Mouse (Mus musculus) urinary bladder, postnatal 4 days (tissue): ENCODE results near the gene Heg1.

Experiments used
- DNase-seq, 2 experiments: peaks; one replicate each; pipeline ENCODE4 v3.0.0; 2021 to 2022; ENCODE audit warnings: low spot score in 2 of 2

Gene Heg1

DNA sequence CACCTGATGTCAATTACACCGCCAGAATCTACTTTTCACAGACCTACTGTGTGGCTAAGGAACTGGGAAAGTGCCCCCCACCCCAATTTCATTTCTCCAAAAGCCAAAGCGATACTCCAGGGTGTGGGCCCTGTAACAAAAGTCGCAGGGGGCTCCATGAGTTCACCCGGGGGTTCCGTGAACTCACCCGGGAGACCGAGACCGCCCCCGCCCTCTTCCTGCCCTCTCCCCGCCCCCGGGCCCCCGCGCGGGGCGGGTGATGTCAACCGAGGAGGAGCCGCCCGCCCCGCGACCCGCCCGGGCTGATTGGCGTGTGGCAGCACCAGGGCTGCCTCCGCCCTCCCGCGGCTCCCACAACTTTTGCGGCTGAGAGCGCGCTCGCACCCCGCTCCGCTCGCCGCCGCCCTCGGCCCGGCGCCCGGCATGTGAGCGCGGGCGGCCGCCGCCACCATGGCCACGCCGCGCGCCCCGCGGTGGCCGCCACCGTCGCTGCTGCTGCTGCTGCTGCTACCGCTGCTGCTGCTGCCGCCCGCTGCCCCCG lies at the start of gene Heg1:
Gene Heg1, plus strand, starts transcription at position 209 of the 541 bp plus-strand sequence.
- peak; percentile 77 to 80 for DNase-seq

DNA sequence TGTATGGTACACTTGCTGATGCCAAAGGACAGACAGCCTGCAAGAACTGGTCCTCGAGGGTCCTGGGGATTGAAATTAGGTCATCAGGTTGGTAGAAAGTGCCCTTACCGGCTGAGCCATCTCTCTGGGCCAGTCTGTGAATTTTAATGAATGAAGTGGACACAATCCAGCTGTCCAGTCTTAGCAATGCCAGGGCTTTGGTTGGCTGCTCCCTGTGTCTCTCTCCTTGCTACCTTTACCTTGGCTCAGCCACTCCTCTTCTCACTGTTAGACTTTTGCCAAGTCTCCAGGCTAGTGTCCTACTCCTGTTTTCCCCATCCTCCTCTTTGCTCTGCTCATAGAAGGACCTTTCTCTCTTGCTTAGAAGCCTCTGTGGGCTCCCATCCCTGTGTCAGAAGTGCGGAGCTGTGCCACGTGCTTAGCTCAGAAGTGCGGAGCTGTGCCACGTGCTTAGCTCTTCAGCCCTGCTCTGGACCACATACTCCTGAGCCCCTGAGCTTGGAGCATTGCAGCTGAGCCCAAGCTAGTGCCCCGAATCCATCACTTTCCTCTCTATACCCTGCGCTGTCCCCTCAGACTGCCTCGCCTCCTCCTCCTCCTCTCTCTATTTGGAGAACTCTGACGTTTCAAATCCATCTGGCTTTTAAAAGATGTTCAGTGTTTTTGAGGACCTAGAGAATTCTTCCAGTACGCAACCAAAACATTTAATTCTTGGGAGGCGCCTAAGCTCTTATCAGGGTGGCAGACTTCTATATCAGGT lies 48.2 kb upstream of the Heg1 start:
- DNase-seq, result no peak

GRCm38 (mm10) chr16:33641779-33642178 lies 42.4 kb upstream of the Heg1 start:
- no peak for DNase-seq

DNA sequence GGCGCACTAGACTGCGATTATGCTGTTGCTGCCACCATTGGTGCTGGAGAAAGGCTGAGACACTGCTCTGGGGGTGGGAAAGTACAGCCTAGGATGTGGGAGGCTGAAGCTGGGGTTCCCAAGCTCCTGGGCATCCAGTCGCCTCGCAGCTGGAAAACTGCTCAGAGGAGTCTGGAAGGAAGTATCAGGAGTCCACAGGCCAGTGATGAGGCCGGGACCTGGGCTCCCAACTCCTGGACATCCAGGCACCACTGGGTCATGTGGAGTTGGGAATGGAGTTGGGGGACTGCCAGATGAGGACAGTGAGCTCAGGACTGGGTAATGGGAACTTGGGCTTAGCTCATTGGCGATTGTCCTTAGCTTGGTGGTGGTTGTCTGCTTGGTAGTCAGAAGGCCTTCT lies 31.1 kb upstream of the Heg1 start:
- DNase-seq, result no peak

- DNase-seq, result no peak
Observed at GRCm38 (mm10) chr16:33655443-33655842, 28.7 kb upstream of the Heg1 start.

DNA sequence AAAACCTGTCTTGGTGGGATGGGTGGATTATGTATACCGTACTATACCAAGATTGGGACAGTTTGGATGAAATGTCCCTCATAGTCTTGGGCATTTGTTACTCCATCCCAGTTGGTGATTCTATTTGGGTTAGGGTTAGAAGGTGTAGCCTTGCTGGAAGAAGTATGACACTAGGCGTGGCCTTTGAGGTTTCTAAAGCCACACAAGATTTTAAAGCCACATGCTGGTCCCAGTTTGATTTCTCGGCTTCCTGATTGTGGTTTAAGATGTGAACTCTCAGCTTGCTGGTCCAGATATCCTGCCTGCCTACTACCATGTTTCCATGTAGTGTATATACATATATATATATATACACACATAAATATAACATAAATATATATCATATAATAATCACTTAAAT lies 27.0 kb upstream of the Heg1 start:
- DNase-seq, result no peak

DNA sequence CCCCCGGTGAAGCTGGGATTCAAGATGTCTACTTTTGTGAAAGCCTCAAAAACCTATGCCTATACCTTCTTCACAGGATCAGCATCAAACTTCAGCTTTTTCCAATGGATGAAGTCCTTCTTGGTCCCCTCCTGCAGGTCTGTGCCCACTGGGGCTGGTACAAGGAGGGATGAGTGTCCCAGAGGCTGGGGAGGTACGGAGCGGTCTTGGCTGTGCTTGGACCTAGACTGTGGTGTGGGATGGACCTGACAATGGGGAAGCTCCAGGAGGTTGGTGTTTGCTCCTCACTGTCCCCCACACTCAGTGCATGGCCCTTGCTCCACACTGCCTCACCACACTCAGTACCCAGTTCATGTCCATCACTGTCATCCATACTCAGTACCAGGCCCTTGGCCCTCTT lies 26.0 kb upstream of the Heg1 start:
- no peak for DNase-seq

- DNase-seq, result no peak
Observed at GRCm38 (mm10) chr16:33659521-33659920, 24.6 kb upstream of the Heg1 start.

DNA sequence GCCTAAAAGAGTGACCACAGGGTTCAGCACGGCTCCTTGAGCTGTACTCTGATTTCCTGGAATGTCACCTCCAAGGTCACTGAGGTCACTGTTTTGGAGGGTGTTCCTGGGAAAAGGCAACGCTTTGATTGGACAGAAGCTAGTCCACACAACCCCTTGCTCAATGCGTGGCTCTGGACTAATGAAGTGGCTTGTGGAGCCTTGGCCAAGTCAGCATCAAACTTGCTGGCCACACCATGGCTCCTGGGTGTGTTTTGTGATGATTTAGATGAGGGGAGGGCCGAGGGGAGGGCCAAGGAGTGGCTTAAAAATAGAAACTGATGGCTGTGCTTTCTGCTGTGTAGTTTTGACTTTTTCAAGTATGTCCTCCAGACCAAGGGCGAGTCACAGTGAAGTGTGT lies 24.0 kb upstream of the Heg1 start:
- peak in 1 of 2 experiments; percentile 43 for DNase-seq

DNA sequence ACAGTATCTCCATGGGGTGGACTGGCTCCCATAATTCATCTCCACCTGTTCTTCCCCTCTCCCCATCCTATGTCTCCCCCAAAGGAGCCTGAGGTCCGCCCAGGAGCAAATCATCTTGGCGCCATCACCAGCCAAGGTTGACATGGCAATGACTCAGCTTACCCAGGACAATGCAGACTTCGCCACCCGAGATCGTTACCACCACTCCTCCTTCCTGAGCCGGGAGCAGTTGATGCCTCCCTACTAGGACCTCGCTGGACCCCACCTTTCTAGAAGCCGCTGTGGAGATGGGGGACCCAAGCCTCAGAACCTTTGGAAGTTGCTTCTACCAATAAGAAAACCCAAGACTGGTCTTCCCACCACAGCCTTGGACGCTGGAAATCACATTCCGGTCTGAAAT lies 21.3 kb upstream of the Heg1 start:
- DNase-seq, result peak in 1 of 2 experiments; percentile 57

DNA sequence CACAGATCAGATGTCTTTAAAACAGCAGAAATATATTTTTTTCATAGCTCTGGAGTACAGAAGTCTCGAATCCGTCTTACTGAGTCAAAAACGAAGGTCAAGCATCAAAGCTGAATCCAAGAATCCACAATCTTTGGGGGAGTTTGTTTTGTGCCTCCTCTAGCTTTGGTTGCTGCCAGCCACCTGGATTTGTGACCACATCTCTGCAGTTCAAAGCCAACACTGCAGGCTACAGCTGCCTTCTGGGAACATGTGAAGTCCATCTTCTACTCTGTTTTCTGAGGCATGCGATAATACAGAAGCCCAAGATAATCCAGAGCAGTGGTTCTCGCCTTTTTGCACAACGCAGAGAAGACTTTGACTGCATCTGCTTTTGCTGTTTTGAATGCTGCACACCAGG lies 17.9 kb upstream of the Heg1 start:
- peak in 1 of 2 experiments; percentile 52 for DNase-seq

DNA sequence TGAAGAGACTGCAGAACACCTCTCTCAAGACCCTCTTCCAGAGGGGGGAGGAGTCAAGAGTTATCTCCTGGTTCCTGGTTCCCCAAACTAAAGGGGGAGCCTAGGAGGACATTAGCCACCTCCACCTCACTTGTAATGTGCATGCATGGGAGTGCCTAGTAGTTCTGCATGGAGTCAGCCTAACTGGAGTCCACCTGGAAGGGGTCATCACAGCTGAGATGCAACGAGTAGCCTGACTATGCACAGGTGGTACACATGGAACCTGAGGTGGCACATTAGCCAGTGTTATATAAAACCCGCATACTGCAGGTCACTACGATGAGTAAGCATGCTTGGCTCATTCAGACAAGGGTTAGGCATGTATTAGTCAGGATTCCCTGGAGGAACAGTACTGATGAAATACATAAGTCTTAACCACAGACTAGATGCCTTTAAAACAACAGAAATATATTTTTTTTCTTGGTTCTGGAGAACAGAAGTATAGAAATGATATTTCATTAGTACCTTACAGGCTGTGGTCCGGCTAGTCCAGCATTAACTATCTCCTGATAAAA lies 17.1 kb upstream of the Heg1 start:
- DNase-seq, result peak in 1 of 2 experiments; percentile 44

- no peak for DNase-seq
Observed at GRCm38 (mm10) chr16:33668448-33668847, 15.7 kb upstream of the Heg1 start.

DNA sequence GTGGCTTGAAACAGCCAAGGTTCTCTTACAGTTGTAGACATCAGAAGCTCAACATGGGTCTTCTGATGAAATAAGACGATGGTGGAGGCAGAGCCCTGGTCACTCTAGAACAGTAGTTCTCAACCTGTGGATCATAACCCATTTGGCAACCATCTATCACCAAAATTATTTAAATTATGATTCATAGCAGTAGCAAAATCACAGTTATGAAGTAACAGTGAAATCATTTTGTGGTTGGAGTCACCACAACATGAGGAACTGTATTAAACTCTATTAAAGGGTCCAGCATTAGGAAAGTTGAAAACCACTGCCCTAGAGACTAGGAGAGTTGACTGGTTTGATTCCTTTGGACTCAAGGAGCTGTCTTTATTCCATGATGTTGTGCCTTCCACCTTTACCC lies 15.1 kb upstream of the Heg1 start:
- no peak for DNase-seq

DNA sequence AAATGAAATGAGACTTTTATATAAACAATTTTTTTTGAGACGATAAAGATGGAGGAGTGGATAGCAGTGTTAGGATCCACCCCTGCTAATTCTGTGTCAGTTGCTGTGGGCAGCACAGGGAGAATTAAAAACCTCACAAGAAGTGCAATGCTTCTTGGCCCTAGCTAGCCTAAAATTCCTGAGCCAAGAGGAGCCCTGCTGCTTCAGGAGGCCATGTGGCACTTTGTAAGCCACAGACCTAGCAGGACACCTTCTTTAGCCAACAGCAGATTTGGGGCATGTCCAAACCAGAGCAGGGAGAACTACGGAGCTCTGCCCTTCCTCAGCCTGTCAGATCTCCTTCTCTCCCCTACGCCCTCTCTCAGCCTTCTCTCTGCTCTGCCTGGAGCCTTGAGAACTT lies 13.8 kb upstream of the Heg1 start:
- DNase-seq, result no peak

- peak in 1 of 2 experiments; percentile 19 for DNase-seq
Observed at GRCm38 (mm10) chr16:33670933-33671332, 13.2 kb upstream of the Heg1 start.

DNA sequence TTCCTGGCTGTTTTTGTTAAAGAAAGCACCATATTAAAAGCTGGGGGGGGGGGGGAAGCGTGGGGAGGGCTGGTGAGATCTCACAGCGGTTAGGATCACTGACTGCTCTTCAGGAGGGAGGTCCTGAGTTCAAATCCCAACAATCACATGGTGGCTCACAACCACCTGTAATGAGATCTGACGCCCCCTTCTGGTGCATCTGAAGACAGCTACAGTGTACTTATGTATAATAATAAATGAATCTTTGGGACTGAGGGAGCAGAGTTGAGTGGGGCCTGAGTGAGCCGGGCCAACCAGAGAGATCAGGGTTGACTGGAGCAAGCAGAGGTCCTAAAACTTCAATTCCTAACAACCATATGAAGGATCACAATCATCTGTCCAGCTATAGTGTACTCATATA lies 12.0 kb upstream of the Heg1 start:
- peak in 1 of 2 experiments; percentile 19 for DNase-seq

- no peak for DNase-seq
Observed at GRCm38 (mm10) chr16:33672643-33673042, 11.5 kb upstream of the Heg1 start.

DNA sequence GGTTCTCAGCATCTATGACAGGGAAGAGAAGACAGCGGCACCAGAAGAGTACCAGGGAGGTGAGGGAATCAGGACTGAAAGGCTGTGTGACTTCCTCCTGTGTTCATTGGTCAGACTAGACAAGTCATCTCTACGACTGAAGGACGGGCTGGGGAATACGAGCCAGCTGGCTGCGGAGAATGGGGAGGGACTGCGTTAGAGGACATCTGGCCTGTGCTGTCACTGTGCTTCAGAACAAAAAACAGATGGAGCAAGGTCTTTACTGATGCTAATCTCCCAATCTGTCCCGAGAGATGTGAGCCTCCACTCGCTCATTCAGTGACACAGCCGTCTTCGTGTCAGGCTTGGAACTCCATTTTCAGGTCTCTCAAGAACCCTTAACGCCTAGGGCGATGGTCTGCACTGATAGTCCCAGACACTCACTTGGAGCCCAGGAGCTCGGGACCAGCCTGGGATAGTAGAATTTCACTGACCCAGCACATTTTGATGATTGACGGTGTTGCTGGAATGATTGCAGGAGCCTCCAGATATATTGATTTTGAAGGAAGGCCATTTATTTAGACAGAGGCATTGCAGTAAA lies 10.6 kb upstream of the Heg1 start:
- DNase-seq, result no peak

DNA sequence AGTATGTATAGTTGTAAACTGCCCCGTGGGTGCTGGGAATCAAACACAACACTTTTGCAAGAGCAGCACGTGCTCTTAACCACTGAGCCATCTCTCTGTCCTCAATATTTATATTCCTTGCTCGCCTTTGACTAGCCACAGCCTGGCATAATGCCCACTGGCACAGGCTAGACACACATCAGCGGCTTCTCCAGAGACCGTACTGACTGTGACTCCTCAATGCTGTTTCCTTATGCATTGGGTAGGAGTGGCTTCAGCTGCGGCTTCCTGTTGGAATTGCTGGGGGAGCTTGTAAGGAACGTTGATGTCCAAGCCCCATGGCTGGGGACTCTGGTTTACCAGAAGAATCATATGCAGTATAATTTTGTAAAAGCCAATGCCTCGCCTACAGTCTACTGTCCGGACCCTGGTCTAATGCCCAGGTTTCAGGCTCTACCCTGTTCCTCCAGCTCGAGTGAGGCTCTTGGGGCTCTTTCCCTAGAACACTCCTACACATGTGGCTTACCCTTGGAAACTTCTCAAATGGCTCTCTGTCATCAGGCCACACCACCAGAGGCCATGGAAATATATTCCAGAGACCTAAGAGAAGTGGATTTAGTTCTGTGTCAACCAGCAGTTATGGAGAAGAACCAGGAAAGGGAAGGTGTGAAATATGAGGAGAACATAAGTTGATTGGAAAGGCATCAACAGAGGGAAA lies 8.9 kb upstream of the Heg1 start:
- DNase-seq, result no peak

- DNase-seq, result no peak
Observed at GRCm38 (mm10) chr16:33675848-33676184, 8.4 kb upstream of the Heg1 start.
